Mouse (Mus musculus) E14TG2a.4 (cell line): ENCODE results near the gene Krt73.

Experiments
- H3K27me3 ChIP-seq: 2 replicates; pipeline ENCODE4 v1.6.1; 2014; ENCODE audit warnings: low read length, control low read depth; ENCODE audit not compliant: insufficient read depth
- H3K36me3 ChIP-seq: 2 replicates; pipeline ENCODE4 v1.6.1; 2014; ENCODE audit warnings: low read length, control low read depth; ENCODE audit not compliant: insufficient read depth
- H3K4me1 ChIP-seq: replicated peaks from 2 replicates; pipeline ENCODE4 v1.6.1; 2014; ENCODE audit warnings: low read depth, low read length, control low read depth
- H3K4me3 ChIP-seq: replicated peaks from 2 replicates; pipeline ENCODE4 v1.5.1; 2014; ENCODE audit warnings: mild to moderate bottlenecking, low read length
- H3K9me3 ChIP-seq: 2 replicates; pipeline ENCODE4 v1.6.1; 2014; ENCODE audit warnings: low read length, control low read depth
- CTCF ChIP-seq: conservative IDR thresholded peaks from 2 replicates; pipeline ENCODE4 v1.5.1; 2014; ENCODE audit warnings: low read length
- NANOG ChIP-seq: IDR thresholded peaks from 2 replicates; pipeline ENCODE4 v1.6.1; 2014; ENCODE audit warnings: borderline replicate concordance, low read length, mixed read lengths
- POU5F1 ChIP-seq: IDR thresholded peaks from 2 replicates; pipeline ENCODE4 v1.6.1; 2014; ENCODE audit warnings: low read length, borderline replicate concordance

The Krt73 gene

DNA sequence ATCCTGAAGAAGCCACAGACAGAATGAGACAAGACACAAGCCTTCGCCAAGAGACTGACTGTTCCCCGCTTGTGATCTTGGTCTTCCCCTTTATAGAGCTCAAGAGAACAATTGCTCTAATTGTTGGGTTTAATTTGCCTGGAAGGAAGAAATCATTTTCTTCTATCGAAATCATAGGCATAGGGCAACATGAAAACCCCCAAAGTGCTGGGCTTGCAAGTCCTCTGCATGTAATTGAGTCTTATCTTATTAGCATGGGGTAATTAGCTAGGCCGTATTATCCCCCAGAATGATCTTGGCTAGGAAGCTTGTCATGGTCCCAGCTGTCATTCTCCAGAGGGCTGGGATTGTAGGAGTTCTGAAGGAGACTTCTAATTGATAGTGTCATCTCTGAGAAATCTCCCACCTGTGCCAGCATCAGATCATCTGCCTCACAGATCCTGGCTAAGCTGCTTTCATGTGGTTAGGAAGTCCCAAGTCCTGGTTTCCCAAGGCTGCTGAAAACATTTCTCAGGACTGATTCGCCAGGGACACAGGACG lies at the start of gene Krt73:
Gene Krt73, minus strand, starts transcription at position 51 of the 540 bp plus-strand sequence.
- no peak for TF ChIP-seq POU5F1
- no peak for TF ChIP-seq CTCF
- TF ChIP-seq NANOG, result no peak
- Histone ChIP-seq H3K36me3 (no peaks in the 10 kb centered on the region), H3K9me3 (no peaks in the 10 kb centered on the region)

DNA sequence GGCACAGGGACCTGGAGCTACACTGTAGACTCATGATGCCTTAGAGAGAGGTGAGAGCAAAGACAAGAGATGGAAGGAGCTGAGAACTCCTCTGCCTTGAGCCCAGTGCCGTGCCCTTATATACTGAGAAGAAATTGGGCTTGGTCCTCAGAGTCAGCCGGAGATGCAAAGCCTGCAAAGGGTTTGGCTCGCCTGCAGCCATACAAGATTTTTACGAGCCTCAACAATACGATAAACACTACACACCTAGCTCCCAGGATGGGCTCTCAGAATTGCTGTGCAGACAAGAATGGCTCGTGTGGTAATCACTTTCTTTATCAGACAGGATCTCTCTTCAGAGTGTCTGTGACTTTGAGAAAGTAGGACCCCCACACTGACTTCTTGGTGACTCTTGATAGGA lies 48.5 kb upstream of the Krt73 start, which contains the start of gene Krt1:
Gene Krt1, minus strand, starts transcription at position 101 of the 400 bp plus-strand sequence.
- H3K27me3 ChIP-seq, result peaks cover 93% of the 10 kb centered on the region
- no peaks in the 10 kb centered on the region for H3K36me3 ChIP-seq
- no peak for TF ChIP-seq POU5F1
- no peak for TF ChIP-seq CTCF
- no peak for TF ChIP-seq NANOG
- H3K4me3 ChIP-seq, result no peak within 1 kb of the TSS
- H3K4me1 ChIP-seq, result peaks cover 23% of the 10 kb centered on the region
- H3K9me3 ChIP-seq, result no peaks in the 10 kb centered on the region

More for the DNA sequence above, at the start of gene Krt73:
- Histone ChIP-seq H3K4me3 (no peak within 1 kb of the TSS), H3K27me3 (peaks cover 39% of the 10 kb centered on the region), H3K4me1 (no peaks in the 10 kb centered on the region)

DNA sequence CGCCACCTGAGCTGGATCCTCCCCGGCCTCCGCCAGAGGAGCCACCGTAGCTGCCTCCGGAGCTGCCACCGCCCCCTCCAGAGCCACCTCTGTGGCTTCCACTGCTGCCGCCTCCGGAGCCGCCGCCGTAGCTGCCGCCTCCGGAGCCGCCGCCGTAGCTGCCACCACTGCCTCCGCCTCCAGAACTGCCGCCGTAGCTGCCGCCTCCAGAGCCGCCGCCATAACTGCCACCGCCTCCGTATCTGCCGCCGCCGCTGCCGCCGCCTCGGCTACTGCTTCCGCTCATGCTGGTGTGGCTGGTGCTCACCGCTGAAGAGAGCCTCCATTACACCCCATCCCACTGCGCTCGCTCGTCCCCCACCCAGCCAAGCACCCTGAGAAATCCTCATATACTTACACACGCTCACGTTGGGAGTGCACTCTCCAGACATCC lies 43.8 kb upstream of the Krt73 start:
- peak overlapping the region; percentile 72 for H3K4me3 ChIP-seq
- H3K27me3 ChIP-seq, result peaks cover 80% of the 10 kb centered on the region
- no peaks in the 10 kb centered on the region for H3K36me3 ChIP-seq
- no peaks in the 10 kb centered on the region for H3K9me3 ChIP-seq
- H3K4me1 ChIP-seq, result peaks cover 13% of the 10 kb centered on the region
- TF ChIP-seq POU5F1, result no peak
- no peak for TF ChIP-seq NANOG
- TF ChIP-seq CTCF, result no peak

DNA sequence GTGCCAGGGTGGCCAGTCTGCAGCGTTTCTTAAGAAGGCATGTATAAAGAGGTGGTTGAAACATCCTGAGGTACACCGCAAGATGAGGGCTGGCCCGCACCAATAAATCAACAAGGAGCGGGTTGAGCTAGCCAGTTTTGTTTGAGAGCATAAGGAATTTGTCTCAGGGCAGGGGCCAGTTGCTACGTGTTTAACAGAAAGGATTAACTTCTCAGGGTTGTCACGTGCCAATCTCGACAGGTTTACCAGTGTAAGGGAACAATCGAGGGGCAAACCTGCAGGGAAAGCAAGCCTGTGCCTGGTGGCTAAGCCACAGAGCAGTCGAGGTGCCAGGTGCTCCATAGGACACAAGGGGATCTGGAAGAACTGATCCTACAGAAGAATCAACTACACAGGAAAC lies 41.0 kb upstream of the Krt73 start:
- H3K27me3 ChIP-seq, result peaks cover 69% of the 10 kb centered on the region
- no peak overlapping the region for H3K4me3 ChIP-seq
- H3K36me3 ChIP-seq, result no peaks in the 10 kb centered on the region
- H3K4me1 ChIP-seq, result peaks cover 13% of the 10 kb centered on the region
- TF ChIP-seq CTCF (no peak), NANOG (no peak), POU5F1 (no peak)
- no peaks in the 10 kb centered on the region for H3K9me3 ChIP-seq

DNA sequence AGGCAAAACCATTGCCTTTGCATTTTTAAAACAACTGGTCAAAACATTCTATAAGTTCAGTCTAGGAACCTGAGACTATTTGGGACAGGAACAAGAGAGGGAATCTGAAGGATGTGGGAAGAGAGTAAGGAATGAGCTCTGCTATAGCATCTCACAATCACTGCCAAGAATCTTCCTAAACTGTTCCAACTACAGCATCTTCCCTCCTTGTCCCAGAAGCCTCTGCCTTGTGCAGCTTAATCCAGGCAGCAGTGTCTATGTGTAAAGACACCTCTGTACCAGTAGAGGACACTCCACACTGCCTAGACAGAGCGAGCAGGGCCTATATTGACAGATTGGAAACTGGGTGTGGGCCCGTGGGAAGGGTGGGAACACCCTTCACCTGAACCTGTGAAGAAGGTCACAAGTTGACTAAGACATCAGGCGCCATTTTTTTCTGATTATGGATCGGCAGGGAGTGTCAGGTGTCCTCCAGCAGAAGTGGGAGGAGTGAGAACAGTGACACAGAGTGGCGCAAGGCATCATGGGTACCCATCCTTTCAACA lies 32.7 kb upstream of the Krt73 start:
- H3K36me3 ChIP-seq, result no peaks in the 10 kb centered on the region
- peaks cover 12% of the 10 kb centered on the region; the same call in 1 of the 2 replicates for H3K27me3 ChIP-seq
- no peaks in the 10 kb centered on the region for H3K9me3 ChIP-seq
- TF ChIP-seq POU5F1 (no peak), CTCF (peak; percentile 28), NANOG (no peak)
- peaks cover 5% of the 10 kb centered on the region for H3K4me1 ChIP-seq
- H3K4me3 ChIP-seq, result no peak overlapping the region

DNA sequence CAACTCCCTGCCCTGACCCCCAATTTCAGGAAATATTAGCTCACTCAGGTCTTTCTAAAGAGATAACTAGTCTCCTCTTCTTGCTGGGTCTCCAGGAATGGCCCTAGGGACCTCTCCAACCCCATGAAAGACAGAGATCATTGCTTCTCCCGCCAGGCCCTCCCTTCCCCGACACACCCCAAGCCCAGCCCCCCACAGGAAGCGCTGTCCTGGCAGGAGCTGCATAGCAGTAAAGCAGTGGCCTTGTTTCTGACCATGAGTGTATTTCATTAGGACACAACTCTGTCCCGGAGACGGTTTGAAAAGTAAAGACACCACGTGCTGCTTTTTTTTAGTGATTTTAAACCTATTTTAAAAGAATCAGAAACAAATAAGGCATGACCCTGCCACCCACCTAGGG lies 31.0 kb upstream of the Krt73 start:
- H3K9me3 ChIP-seq, result no peaks in the 10 kb centered on the region
- peaks cover 5% of the 10 kb centered on the region for H3K4me1 ChIP-seq
- H3K36me3 ChIP-seq, result no peaks in the 10 kb centered on the region
- peaks cover 2% of the 10 kb centered on the region; the same call in 1 of the 2 replicates for H3K27me3 ChIP-seq
- no peak overlapping the region for H3K4me3 ChIP-seq
- TF ChIP-seq CTCF, result no peak
- no peak for TF ChIP-seq NANOG
- no peak for TF ChIP-seq POU5F1

DNA sequence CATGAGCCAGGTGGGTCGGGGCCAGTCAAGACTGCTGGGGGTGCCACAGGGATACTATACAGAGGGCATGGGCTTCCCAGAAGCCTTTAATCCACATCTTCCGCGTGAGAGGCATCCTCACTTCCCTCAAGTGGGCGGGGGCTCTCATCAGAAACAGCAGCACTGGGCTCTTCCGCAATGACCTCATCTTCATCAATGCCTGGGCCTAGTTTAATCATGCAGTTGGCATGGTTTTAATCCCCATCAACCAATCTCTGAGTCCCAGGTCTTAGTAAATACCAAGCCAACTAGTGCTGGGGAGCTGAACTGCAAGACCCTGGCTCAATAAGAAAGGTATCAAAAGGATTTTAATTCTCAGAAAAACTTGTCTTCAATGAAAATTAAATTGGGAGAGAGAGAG lies 27.3 kb upstream of the Krt73 start:
- TF ChIP-seq POU5F1 (no peak), CTCF (no peak), NANOG (no peak)
- no peak overlapping the region for H3K4me3 ChIP-seq
- H3K27me3 ChIP-seq, result peaks cover 16% of the 10 kb centered on the region
- H3K36me3 ChIP-seq, result no peaks in the 10 kb centered on the region
- H3K4me1 ChIP-seq, result peaks cover 2% of the 10 kb centered on the region; the same call in 1 of the 2 replicates
- H3K9me3 ChIP-seq, result no peaks in the 10 kb centered on the region

DNA sequence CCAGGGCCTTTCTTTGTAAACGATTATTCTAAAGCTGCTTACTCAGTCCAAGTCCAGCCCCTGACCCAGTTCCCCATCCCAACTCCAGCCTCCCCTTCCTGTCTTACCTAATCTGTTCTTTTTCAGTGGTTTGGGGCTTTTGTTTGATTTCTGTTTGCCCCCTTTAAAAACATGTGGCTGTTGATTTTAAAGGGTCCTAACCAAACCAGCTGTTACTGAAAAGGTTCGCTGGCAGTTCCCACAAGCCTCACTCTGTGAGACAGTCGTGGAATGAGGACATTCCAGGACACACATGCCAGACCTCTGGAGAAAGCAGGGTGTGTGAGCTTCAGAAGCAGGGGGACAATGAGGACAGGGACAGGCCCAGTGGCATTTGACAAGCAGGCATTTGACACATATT lies 19.6 kb upstream of the Krt73 start:
- H3K4me3 ChIP-seq, result no peak overlapping the region
- H3K27me3 ChIP-seq, result peaks cover 34% of the 10 kb centered on the region
- TF ChIP-seq POU5F1 (no peak), NANOG (no peak), CTCF (no peak)
- H3K36me3 ChIP-seq, result no peaks in the 10 kb centered on the region
- H3K4me1 ChIP-seq, result 0 out of 2 replicates have a peak, but pooled peaks cover 10% of the 10 kb centered on the region
- H3K9me3 ChIP-seq, result no peaks in the 10 kb centered on the region

DNA sequence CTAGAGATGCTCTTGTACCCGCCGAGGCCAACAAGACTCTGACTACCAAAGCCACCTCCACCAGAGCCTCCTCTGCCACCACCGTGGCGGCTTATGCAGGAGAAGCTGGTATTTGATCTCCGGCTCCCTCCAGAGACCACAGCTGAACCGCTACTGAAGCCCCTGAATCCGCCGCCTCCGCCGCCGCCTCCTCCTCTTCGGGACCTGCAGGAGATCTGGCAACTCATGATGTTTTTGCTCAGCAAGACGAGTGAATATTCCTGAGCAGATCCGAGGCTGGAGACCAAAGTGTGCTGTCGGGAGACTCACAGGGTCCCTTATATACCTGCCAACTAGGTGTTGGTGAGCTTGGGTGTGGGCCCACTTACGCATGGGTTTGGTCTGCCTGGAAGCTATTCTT lies 15.7 kb upstream of the Krt73 start, which contains the start of gene Krt2:
Gene Krt2, minus strand, starts transcription at position 295 of the 400 bp plus-strand sequence.
- H3K4me3 ChIP-seq, result peak within 1 kb of the TSS; percentile 68
- no peaks in the 10 kb centered on the region for H3K36me3 ChIP-seq
- H3K27me3 ChIP-seq, result peaks cover 46% of the 10 kb centered on the region
- 0 out of 2 replicates have a peak, but pooled peaks cover 10% of the 10 kb centered on the region for H3K4me1 ChIP-seq
- TF ChIP-seq POU5F1 (no peak), NANOG (no peak), CTCF (no peak)
- no peaks in the 10 kb centered on the region for H3K9me3 ChIP-seq
